Mouse (Mus musculus) kidney, postnatal 10 days (tissue): ENCODE data around the gene Miga2.
A peak's percentile ranks its signal among the peaks of the same experiment; 100 is the strongest.

Experiments used
- DNase-seq: peaks from one replicate; pipeline ENCODE4 v3.0.0; 2021; ENCODE audit warnings: mixed read lengths

The Miga2 gene

DNA sequence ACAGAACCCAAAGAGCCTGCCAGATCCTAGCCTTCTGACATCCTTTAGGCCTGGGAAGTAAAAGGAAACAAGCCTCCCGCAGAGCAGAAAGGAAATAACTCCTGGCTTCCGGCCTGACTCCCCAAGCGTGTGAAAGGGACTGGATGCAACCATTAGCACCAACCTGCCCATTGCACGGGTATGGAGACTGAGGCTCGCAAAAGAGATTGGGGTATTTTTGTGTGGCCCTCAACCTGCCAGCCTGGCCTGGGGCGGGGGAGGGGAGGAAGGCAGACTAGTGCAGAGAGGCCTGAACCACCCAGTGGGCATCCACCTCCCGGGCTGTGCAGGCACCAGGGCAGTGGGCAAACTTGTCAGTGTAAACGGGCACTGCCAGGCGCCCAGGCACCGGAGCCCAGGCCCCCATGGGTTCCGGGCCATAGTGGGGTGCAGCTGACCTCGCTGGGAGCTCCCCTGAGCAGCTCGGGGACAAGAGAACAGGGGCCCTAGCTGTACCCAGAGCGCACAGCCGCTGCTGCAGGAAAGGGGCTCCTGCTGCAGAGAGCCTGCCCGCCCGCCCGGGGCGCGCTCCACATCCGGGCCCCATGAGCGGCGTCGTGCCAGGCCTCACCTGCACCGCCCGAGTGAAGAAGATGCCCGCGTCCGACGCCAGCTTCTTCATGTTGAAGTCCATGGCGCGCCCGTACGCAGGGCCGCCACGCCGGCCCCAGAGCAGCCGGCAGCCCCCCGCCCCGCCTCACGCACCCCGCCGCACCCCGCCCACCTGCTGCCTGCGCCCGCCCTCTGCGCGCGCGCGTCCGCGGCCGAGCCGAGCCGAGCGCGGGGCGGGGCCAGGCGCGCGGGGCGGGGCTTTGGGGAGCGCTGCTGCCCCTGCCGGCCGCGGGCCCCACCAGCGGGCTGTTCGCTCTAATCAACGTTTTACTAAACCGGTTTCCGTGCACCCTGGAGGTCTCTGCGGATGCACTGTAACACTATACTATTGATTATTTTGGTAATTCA lies 5.2 kb upstream of the Miga2 start, which contains the start of gene Sh3glb2:
Gene Sh3glb2, minus strand, starts transcription at position 805 of the 999 bp plus-strand sequence.
- DNase-seq, result peak; percentile 95

DNA sequence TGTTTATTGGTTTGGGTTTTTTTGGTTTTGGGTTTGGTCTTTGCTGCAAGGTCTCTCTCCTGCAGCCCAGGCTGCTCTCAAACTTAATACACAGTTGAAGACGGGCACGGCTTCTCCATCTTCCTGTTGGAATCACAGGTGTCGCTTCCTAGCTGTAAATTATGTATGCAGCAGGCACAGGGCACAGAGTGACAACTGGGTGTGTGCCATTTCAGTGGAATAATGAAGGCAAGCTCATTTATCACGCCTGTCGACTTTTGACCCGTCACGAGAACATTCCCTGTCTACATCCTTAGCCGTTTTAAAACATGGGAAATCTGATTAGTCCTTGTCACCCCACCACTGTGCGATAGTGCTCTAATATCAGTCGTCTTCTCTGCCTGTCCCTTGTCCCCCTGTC lies 3.4 kb upstream of the Miga2 start:
- no peak for DNase-seq

DNA sequence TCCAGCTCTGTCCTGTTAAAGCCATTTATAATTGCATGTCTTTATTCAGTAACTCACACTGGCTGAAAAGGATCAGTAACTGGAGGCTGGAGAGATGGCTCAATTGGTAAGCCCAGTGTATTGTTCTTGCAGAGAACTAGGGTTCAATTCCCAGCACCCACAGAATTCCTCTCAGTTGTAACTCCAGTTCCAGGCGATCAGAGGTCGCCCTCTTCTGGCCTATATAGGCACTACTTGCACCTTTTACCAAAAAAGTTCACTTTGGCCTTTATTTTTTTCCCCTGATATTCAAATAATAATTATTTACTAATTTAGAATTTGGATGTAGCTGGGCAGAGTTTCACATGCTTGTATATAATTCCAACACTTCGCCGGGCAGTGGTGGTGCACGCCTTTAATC lies 1.2 kb upstream of the Miga2 start:
- no peak for DNase-seq

GRCm38 (mm10) chr2:30365281-30366069 lies 1.4 kb downstream of the Miga2 start:
- DNase-seq, result peak; percentile 42

- peak; percentile 54 for DNase-seq
Observed at GRCm38 (mm10) chr2:30366203-30366602, 2.2 kb downstream of the Miga2 start.

DNA sequence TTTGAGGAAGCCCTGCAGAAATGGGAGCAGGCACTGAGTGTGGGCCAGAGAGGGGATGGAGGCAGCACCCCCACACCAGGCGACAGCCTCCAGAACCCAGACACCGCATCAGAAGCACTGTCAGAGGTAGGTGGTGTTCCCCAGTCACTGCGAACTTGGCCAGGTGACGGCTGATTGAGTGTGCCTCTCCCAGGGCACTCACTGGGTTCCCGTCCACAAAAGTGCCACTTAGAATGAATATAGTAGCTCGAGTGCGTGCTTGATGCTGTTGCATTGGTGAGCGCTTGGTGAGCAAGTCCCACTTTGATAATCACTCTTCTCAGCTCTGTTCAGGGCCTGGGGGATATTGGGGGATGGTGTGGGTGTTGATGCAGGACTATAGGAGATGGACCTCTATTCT lies 7.5 kb downstream of the Miga2 start:
- DNase-seq, result no peak

- no peak for DNase-seq
Observed at GRCm38 (mm10) chr2:30372726-30373125, 8.7 kb downstream of the Miga2 start.

DNA sequence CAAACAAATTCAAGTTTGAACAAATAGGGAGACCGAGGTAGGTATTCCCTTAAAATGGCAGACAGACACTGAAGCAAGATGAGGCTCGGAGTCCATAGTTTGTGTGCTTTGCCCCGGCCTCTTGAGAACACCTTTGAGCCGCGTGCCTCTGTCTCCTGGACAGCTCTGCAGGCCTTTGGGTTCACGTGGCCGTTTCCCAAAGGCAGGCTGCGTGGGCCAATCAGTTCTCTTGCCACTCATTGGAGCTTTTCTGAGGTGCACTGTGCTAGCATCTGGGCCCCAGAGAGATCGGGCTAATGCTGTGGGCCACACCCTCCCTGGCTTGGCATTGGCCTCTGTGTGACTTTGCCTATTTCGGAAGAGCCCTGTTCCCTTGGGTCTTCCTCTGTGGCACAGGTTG lies 11.9 kb downstream of the Miga2 start:
- DNase-seq, result no peak

- no peak for DNase-seq
Observed at GRCm38 (mm10) chr2:30377721-30378120, 13.7 kb downstream of the Miga2 start.

- no peak for DNase-seq
Observed at GRCm38 (mm10) chr2:30379307-30379706, 15.3 kb downstream of the Miga2 start.

DNA sequence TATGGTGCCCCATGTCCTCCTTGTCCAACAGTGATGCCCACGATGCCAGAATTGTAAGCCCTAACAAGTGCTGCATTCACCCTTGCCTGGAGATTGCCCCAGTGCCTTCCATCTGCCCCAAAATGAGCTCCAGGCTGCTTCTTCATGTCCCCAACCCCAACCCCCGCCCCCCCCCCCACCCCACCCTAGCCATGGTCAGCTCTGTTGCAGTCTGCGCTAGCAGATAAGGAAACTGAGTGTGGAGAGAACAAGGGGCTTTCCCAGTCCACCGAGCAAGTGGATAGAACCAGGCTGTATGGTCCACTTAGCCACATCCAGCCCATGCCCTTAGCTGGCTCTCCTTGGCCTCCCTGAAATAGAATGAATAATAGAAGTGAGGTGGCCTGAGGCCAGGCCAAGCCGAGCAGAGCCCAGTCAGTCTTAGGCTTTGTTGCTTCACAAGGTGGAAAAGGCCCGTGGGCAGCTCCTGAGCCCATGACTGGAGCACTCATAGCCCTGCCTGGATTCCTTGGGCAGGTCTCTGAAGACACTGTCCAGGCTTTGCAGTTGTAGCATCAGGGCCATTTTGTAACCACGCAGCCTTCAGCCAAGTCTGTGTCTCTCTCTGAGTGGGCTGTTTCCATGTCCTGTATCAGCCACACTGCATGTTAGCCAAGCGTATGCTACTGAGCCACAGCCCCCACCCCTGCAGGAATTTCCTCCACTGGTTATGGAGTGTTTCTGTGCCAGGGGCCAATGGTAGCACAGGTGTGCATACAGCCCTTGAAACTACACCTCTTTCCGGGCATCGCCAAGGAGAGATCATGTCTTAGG lies 16.7 kb downstream of the Miga2 start:
- DNase-seq, result no peak

DNA sequence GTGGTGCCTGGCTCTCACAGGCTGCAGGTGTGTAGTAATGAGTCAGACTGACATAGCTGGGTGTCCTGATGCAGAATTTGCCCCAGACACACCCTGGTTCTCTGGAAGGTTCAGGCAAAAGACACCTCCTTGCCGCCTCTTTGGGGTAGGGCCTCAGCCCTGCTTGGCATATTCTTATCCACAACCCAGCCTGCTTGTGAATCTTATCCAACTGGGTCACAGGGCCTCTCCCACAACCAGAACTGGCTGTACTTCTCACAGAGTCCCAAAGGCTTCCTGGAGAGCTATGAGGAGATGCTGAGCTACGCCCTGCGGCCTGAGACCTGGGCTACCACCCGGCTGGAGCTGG lies 17.3 kb downstream of the Miga2 start:
- no peak for DNase-seq

DNA sequence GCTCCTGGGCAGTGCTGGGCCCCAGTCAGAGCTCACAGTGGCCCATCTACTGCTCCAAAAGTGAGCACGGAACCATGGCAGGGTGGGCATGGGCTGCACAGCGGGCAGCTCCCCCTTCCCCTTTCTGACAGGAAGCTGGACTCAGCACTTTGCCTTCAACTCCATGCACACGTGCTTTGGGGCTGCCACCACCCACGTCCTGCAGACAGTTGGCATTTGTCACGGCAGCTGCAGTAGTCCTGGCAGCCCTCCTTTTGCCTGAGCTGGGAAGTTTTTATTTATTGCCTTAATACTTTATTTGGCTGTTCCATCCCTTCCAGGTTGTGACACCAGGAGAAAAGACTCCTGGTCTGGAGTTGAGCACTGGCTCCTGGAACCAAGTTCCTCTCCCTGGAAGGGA lies 20.8 kb downstream of the Miga2 start:
- DNase-seq, result no peak

DNA sequence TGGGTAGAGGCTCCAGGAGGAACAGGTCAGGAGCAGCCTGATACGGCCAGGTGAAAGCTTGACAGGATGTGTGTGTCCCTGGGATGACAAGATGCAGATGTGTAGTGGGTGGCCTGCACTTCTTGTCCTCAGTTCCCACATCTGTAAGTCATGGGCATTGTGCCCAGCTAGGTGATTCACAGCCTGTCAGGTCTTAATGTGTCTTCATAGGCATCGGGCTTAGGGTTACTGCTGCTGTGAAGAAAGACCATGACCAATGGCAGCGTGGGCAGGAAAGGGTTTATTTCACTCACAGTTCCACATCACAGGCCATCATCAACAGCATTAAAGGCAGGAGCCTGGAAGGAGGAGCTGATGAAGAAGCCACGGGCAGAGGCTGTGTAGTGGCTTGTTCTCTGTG lies 21.6 kb downstream of the Miga2 start:
- no peak for DNase-seq

GRCm38 (mm10) chr2:30386913-30387312 lies 22.9 kb downstream of the Miga2 start:
- no peak for DNase-seq

DNA sequence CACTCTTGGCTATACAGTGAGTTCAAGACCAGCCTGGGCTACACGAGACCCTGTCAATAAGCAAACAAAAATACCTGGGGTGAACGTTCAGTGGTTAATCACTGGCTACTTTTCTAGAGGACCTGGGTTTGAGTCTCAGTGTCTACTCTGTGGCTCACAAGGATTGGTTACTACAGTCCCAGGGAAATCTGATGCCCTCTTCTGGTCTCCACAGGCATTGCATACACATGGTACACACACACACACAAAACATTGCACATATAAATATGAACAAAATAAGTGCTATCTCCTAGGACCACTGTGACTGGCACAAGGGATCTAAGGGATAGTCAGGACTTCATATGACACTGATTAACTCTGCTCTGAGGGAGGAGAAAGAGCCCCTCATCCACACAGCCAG lies 25.0 kb downstream of the Miga2 start:
- DNase-seq, result no peak

DNA sequence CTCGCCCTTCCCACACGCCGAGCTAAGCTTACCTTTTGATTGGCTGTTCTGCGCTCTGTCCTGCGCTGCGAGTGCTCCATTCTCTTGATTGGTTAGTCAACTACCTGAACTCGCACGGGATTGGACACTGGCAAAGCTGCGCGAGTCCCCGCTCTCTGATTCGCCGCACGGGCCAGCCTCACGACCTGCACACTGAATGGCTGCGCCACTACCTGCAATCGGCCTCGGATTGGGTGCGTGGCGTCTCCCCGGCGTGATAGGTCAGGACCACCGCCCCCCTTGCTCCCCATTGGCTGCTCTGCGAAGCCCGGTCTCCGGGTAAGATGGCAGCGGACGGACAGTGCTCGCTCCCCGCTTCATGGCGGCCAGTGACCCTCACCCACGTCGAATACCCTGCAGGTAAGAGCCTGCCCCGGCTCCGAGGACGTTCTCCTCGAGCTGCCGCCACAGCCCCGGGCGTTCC lies 28.1 kb downstream of the Miga2 start, which contains the start of gene Dolpp1:
Gene Dolpp1, plus strand, starts transcription at position 141 of the 463 bp plus-strand sequence.
- DNase-seq, result peak; percentile 98

DNA sequence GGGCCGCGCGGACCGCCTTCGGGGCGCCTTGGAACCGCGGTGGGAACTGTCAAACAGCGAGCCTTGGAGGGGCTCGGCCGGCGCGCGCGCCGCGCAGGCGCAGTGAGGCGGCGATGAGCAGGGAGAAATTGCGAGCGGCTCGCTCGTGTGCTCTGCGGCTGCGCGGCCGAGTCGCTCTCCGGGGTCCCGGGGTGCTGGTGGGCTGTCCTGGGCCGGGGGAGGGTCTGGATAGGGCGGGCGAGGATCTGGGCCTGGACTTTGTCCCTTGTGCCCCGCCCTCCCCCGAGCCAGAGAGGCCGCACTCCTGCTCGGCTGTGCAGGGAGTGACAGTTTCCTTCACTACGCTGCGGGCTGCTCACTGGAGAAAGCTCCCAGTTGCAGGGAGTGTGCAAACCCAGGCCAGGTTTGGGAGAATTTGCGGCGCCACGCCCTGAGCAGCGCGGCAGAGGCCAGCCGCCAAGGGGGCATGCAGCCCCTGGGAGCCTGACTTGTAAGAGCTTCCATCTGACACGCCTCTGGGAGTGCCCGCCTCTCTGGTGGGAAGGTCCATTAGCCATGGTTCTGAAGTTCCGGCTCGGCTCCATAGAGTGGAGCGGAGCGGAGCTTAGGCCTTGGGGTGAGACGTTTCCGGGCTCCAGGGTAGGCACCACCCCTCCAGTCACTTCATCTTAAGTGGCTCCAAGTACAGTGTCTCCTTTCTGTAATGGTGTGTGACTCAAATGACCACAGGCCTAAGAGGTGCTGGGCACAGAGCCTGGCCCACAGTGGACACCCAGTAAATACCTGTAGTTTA lies 28.7 kb downstream of the Miga2 start:
- DNase-seq, result peak; percentile 91

DNA sequence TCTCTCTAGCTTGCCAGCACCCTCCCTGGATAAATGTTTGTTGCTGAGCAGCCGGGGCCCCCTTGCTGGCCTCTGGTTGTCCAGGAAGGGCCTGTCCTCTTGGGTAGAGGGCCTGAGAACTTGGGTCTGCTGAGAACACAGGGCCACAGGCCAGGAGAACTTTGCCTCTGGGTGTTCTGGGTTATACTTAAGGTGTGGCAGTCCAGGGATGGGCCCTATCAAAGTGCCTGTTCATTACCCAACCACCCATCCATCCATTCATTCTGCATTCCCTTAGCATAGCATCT lies 29.3 kb downstream of the Miga2 start:
- no peak for DNase-seq

DNA sequence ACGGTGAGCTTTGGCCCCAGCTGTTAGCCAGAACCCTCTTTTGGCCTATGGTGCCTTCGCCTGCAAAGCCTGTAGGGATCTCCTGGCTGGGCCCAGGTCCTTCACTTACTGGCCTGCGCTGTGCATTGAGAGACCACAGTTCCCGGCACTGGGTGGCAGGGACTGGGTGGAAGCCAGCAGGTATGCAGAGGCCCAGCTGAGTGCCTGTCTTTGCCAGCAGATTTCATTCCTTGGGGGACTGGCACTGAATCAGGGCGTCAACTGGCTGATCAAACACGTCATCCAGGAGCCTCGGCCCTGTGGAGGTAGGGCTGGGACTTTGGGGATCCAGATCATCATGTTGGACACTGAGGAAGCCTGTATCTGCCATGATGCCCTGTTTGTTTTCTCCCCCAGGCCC lies 31.7 kb downstream of the Miga2 start:
- no peak for DNase-seq

DNA sequence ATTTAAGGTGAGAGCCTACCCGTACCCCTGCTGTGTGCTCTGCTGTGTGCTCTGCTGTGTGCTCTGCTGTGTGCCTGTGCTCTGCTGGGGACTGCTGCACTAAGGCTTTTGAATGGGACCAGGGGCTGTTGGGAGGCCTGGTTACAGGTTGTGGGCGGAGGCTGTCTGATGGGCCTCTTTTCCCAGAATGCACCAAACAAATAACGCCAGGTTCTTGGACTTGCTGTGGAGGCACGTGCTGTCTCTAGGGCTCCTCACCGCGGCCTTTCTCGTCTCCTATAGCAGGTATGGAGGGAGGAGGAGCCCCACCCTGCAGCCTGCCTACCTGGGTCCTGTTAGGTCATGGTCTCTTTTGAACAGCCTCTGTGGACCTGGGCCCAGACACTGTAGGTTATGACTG lies 32.2 kb downstream of the Miga2 start:
- DNase-seq, result no peak

- DNase-seq, result no peak
Observed at GRCm38 (mm10) chr2:30397986-30398512, 34.0 kb downstream of the Miga2 start.
